ENCODE assay signal across 13 mouse cellular contexts in genomic region chr16:21537312-21537711, GRCm38 (mm10).
DNase-seq lines count a peak whose midpoint lies in the region; ATAC-seq and TF ChIP-seq lines count a peak whose summit lies in the region.
"Had no signal": no experiment of that assay in that cellular context is flagged by ENCODE, and none has a peak within 500 bp of the region (broad histone marks: within the 10 kb centered on the region; RNA-seq: fewer than 3 reads in every experiment).

No protein-coding gene starts in this region.

- no peak overlapping the region for H3K9ac ChIP-seq in kidney, postnatal 0 days (ENCODE audit: low read depth, low read length)

- TF ChIP-seq POLR2A in cortical plate, adult 2 months (IDR thresholded peaks at IDR 0.05; ENCODE audit: extremely low read depth, insufficient read depth, low read length): no peak

- no peak overlapping the region for H3K4me2 ChIP-seq in kidney, postnatal 0 days (ENCODE audit: low read length)

- no peak for ATAC-seq in kidney, postnatal 0 days (replicated peaks; ENCODE audit: low FRiP score, low read depth)

- DNase-seq in embryo, embryonic 10 days (ENCODE audit: low spot score): peak; percentile 41
- no peak for DNase-seq in embryo, embryonic 9.5 days (ENCODE audit: extremely low spot score)
- no peak for DNase-seq in kidney, postnatal 0 days (ENCODE audit: low spot score)
- DNase-seq in kidney, postnatal 10 days: no peak
- DNase-seq in 3T3-L1 (ENCODE audit: low read depth, low spot score): peak; percentile 11
- no peak for DNase-seq in cerebellum, adult 8-10 months
- no peak for DNase-seq in right cerebral cortex, postnatal 25 days
- DNase-seq: adrenal gland, adult 8-10 months; cerebellum, postnatal 14 days; lung, adult 2 months had no signal

- no peaks in the 10 kb centered on the region; the same call in 1 of the 2 replicates for H3K36me3 ChIP-seq in kidney, postnatal 0 days (ENCODE audit: insufficient read depth, low read length)

- H3K4me3 ChIP-seq in kidney, postnatal 0 days (replicated peaks; ENCODE audit: low read depth, low read length): no peak overlapping the region
- H3K4me3 ChIP-seq in cortical plate, adult 2 months (ENCODE audit: insufficient read depth, low read length): no peak overlapping the region
- H3K4me3 ChIP-seq: erythroblast, embryonic 14.5 days; megakaryocyte, embryonic 14.5 days had no signal

- H3K27me3 ChIP-seq in kidney, postnatal 0 days (ENCODE audit: insufficient read depth, low read length): no peaks in the 10 kb centered on the region
- H3K27me3 ChIP-seq: megakaryocyte, embryonic 14.5 days had no signal

- TF ChIP-seq CTCF in kidney, postnatal 0 days (IDR thresholded peaks at IDR 0.05; ENCODE audit: low read depth): peak; percentile 33; the same call in 1 of the 2 replicates
- 0 out of 2 replicates have a peak, but pooled peaks have one; percentile 2 for TF ChIP-seq CTCF in cortical plate, adult 2 months (IDR thresholded peaks at IDR 0.05; ENCODE audit: extremely low read depth, insufficient read depth, low read length)

- H3K9me3 ChIP-seq in kidney, postnatal 0 days (replicated peaks; ENCODE audit: low read length): no peaks in the 10 kb centered on the region
- H3K9me3 ChIP-seq: megakaryocyte, embryonic 14.5 days had no signal

- H3K4me1 ChIP-seq in kidney, postnatal 0 days (replicated peaks; ENCODE audit: insufficient read depth, low read length): no peaks in the 10 kb centered on the region
- H3K4me1 ChIP-seq in cortical plate, adult 2 months (ENCODE audit: control insufficient read depth, insufficient read depth, low read length): peaks cover 6% of the 10 kb centered on the region

- H3K27ac ChIP-seq in kidney, postnatal 0 days: no peak overlapping the region
- no peak overlapping the region for H3K27ac ChIP-seq in cortical plate, adult 2 months (ENCODE audit: insufficient read depth, low read length)

- WGBS in kidney, postnatal 0 days: 65% methylated on average over 3 of the region's 3 CpGs

Comparison
In these comparisons a context has a peak if more than half of its experiments do, and no peak if none do; other contexts are left out.
1. DNase-seq: peak in embryo, embryonic 10 days (single experiment) and 3T3-L1 (single experiment); none in embryo, embryonic 9.5 days (single experiment), kidney, postnatal 0 days (single experiment), kidney, postnatal 10 days (single experiment), cerebellum, adult 8-10 months (single experiment) and right cerebral cortex, postnatal 25 days (single experiment).